Mouse (Mus musculus) kidney, postnatal 10 days (tissue): ENCODE measurements around the gene Gm10518.

Experiments
- DNase-seq: peaks from one replicate; pipeline ENCODE4 v3.0.0; 2021; ENCODE audit warnings: mixed read lengths

Gm10518 gene

DNA sequence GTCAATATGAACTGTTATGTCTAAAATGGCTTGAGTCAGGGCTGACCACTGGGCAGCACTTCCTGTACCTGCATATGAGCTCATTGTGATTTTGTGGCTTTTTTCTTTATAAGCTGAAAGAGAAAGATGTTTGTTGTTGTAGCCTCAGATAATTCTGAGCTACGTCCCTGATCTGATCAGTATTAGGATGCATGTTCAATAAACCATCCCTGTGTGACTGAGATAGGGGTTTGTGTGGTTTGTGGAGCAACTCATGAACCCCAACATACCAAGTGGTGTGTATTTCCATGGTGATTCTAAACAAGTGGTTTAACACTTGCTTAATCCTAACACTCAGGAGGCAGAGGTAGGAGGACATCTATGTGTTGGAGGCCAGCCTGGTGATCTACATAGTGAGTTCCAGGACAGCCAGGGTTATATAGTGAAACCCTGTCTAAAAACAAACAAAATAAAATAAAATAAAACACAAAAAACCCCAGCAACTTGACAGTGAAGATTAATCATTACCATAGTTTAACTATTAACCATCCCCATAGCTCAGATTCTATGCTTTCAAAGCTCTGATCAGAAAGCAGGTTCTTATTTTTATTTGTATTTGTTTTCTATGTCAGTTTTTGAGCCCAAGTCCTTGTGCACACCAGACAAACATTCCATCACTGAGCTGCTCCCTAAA, 32.7 kb downstream of the Gm10518 start:
- no peak for DNase-seq

DNA sequence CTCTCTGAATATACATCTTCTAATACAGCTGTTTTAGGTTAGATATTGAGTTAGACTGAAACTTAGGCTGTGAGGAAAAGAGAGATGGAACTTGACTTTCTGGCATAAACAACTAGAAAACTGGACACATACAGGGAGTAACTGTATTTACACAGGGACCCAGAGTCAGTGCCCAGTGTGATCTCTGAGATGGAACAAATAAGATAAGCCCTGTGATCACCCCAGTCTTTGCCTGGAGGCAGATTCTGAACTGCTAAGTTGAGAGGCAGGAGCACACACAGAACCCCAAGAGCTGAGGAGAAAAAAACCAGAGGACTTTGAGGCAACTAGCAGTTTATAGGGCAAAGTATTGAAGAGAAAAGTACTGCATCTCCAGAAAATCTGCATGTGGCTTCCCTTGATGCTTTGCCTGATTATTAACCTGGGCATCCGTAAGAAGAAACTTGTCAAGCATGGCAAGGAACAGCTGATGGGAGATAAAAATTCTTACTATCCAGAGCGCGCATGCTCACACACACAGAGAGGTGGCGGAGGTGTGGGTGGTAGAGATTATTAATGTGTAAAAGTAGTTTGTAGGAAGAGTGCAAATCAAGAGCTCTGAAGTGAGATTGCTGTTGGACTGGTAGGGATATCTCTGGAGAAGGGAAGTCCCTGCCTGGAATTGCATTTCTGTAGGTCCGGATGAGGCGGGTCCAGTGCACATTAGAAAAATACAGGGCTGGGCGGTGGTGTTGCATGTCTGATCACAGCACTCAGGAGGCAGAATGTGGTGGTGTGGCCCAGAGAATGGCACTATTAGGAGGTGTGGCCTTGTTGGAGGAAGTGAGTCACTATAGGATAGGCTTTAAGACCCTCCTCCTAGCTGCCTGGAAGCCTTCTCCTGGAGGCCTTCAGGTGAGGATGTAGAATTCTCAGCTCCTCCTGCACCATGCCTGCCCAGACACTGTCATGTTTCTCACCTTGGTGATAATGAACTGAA, 33.5 kb downstream of the Gm10518 start:
- peak; percentile 45 for DNase-seq

DNA sequence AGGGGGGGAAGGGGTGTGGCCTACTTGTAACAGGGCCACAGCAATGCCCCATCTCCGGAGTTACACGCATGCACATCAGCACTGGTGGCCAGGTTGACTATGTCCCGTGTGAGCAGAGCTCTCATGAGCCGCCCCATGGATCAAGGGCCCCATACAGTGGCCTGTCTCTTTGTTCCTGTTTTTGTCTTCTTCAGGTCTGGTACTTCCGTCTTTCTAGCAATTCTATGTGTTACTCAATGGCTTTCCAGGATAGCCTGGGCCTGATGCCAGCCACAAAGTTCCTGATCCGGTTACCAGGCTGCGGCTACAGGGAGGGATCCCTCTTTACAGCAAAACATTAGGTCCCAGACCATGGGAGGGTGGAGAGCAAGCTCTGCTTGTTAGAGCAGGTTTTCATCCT, 39.4 kb downstream of the Gm10518 start:
- peak; percentile 56 for DNase-seq

DNA sequence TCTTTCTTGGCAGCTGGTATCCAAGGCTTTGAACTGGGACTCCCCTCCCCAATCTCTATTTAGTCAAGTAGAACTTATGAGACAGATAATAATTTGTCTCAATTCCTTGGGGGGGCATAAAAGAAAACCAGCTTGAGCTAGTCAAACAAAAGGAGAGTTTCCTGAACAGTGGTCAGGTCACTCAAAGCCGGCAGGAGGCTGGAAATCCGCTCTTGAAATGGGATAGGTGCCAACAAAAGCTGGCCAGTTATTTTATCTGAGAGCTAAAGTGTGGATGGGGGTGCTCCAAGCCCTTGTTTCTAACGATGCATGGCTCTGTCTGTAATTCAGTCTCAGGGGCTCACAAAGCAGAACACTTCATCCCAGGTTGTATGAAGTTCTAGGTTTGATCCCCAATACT, 40.8 kb downstream of the Gm10518 start:
- DNase-seq: no peak

- DNase-seq: peak; percentile 80
These were observed 41.7 kb downstream of the Gm10518 start for GRCm38 (mm10) chr1:179844894-179845293.

DNA sequence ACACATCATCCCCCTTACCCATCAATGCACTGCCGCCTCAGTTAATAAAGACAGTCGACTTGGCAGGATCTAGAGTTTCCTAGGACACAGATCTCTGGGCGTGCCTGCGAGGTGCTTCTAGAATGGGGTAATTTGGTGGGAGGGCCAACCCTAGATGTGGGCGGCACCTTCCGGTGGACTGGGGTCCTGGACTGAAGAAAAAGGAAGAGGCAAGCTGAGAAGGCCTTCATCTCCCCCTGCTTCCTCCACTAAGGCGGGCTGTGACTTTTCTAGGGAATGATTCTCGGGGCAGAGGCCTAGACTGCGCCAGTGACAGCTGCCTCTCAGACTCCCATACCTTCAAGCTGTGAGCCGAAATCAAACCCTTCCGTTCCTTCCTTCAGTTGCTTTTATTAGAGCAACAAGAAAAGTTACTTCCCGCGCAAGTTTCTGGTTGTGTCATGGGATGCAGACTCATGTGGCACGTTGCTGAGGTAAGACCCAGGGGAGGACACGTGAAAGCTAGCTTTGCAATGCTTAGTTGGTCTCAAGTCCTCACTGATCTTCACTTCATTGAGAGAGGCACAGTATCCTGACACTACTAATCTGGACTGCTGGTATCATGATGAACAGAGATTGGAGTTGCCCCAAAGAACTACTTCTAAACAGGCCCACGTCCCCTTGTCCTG, 42.8 kb downstream of the Gm10518 start:
- no peak for DNase-seq

DNA sequence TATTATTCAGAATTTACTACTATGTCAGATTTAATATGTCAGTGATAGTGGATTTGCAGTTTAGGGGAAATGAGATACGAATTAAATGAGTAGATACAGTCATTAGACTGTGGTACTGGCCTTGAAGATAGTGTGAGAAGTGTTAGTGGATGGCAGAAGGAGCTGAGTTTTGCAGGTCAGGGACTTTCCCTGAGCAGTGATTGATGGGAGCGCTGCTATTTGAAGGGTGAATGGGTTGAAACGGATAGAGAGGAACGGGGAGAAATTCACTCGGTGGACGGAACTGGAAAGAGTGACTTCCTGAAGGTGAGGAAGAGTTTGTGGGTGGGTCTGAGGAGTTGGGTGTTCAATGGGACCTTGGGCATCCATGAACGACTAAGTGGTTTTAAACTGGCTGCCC, 44.0 kb downstream of the Gm10518 start:
- DNase-seq: no peak

DNA sequence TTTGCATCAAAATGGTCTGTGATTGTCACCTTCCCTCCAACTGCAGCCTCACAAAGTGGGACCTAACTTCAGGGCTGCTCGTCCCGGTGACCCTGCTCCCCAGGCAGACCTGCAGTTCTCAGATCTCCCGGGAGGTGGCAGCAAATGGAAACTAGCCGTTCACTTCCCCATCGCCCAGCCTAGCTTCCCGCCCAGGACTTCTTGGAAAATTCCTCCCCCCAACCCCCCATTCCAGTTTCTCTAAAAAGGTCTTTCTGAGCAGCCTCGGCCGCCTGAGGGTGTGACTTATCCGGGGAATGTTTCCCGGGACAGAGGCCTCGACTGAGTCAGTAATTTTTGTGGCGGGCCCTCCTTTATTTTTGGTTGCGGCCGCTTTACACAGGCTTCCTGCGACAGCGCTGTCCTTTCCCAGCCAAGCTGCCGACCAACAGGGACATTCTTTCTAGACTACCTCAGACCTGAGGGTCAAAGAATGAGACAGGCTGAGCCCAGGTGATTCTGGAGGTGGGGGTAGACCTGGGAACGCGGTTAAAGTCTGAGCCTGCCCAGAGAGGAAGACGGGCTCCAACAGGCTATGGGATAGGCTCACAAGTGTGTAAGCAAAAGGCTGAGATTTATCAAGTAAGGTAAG, 44.7 kb downstream of the Gm10518 start:
- DNase-seq: peak; percentile 94

- peak; percentile 59 for DNase-seq
These were observed 50.2 kb downstream of the Gm10518 start for GRCm38 (mm10) chr1:179853421-179853820.
